38 mouse cellular contexts compared by ENCODE assay signal in the genomic region with DNA sequence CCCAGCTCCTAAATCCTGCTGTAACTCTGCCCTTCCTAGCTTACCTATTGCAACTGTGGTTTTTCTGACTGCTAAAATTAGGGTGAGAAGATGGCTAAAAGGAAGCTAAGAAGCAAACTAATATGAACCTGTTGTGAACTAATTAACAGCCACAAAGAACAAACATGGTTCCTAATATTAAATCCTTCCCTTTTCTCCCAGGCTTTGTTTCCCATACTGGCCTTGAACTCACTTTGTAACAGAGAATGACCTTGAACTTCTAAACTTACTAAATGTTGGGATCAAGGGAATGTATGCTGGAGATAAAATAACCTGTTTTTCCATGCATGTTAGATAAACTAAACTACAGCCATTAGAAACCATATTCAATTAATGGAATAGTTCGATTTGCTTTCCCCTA. TPM values are rescaled to one million over a fixed set of nuclear protein-coding genes. Genes with fewer than 3 reads are reported as not detected.
"Had no signal": no experiment of that assay in that cellular context is flagged by ENCODE, and none has a peak within 500 bp of the region (broad histone marks: within the 10 kb centered on the region; RNA-seq: fewer than 3 reads in every experiment).

No protein-coding gene starts in this region.

- H3K27me3 ChIP-seq: heart, embryonic 13.5 days; heart, embryonic 15.5 days; hindbrain, embryonic 12.5 days; hindbrain, embryonic 15.5 days; kidney, embryonic 15.5 days; limb, embryonic 13.5 days; limb, embryonic 15.5 days; liver, embryonic 12.5 days had no signal

- H3K9me3 ChIP-seq: heart, embryonic 13.5 days; heart, embryonic 15.5 days; hindbrain, embryonic 10.5 days; hindbrain, embryonic 12.5 days; hindbrain, embryonic 15.5 days; kidney, embryonic 15.5 days; limb, embryonic 13.5 days; limb, embryonic 15.5 days; liver, embryonic 12.5 days had no signal

- H3K4me3 ChIP-seq: gastrocnemius, adult 2 months; heart, adult 2 months; heart, embryonic 13.5 days; heart, embryonic 15.5 days; hindbrain, embryonic 10.5 days; hindbrain, embryonic 12.5 days; hindbrain, embryonic 15.5 days; kidney, embryonic 15.5 days; layer of hippocampus, adult 2 months; left cerebral cortex, adult 2 months; limb, embryonic 13.5 days; limb, embryonic 15.5 days; liver, embryonic 12.5 days had no signal

- DNase-seq: gastrocnemius, adult 2 months; gastrocnemius, postnatal 10 days; gastrocnemius, postnatal 25 days; heart, adult 2 months; heart, postnatal 14 days; heart, postnatal 36 days; kidney, adult 11 months; kidney, adult 2 months; kidney, adult 9 months; kidney, postnatal 25 days; kidney, postnatal 4 days had no signal

- H3K27ac ChIP-seq: gastrocnemius, adult 2 months; heart, adult 2 months; heart, embryonic 13.5 days; heart, embryonic 15.5 days; hindbrain, embryonic 10.5 days; hindbrain, embryonic 12.5 days; hindbrain, embryonic 15.5 days; hindbrain, postnatal 0 days; kidney, embryonic 15.5 days; kidney, postnatal 0 days; layer of hippocampus, adult 2 months; left cerebral cortex, adult 2 months; limb, embryonic 13.5 days; limb, embryonic 15.5 days; liver, embryonic 12.5 days; liver, embryonic 14.5 days had no signal

- ATAC-seq: hindbrain, postnatal 0 days; intestine, embryonic 16.5 days; liver, embryonic 12.5 days had no signal

- H3K4me1 ChIP-seq: heart, embryonic 15.5 days; hindbrain, embryonic 12.5 days; hindbrain, embryonic 15.5 days; kidney, embryonic 15.5 days; liver, embryonic 12.5 days had no signal

- H3K36me3 ChIP-seq: heart, embryonic 13.5 days; heart, embryonic 15.5 days; hindbrain, embryonic 10.5 days; hindbrain, embryonic 12.5 days; hindbrain, embryonic 15.5 days; kidney, embryonic 15.5 days; limb, embryonic 13.5 days; limb, embryonic 15.5 days; liver, embryonic 12.5 days had no signal

- H3K9ac ChIP-seq: heart, embryonic 13.5 days; heart, embryonic 15.5 days; hindbrain, embryonic 12.5 days; hindbrain, embryonic 15.5 days; kidney, embryonic 15.5 days; limb, embryonic 13.5 days; limb, embryonic 15.5 days; liver, embryonic 12.5 days; liver, embryonic 14.5 days had no signal

RNA-seq across cellular contexts. Expression of a gene that starts 11.1 kb away (rescaled TPM):
- total RNA-seq: gastrocnemius, adult 2 months; gastrocnemius, postnatal 10 days; gastrocnemius, postnatal 25 days; gastrocnemius, postnatal 4 days; granulocyte monocyte progenitor cell, adult 5-6 weeks; heart, adult 2 months; heart, postnatal 14 days; heart, postnatal 36 days; hindbrain, postnatal 0 days; layer of hippocampus, adult 2 months; layer of hippocampus, postnatal 10 days; left cerebral cortex, adult 2 months; left cerebral cortex, postnatal 14 days; left cerebral cortex, postnatal 36 days had no signal
- polyA plus RNA-seq: heart, adult 2 months; heart, embryonic 11.5 days; heart, embryonic 13.5 days; heart, embryonic 15.5 days; heart, postnatal 0 days; hindbrain, embryonic 10.5 days; hindbrain, embryonic 12.5 days; hindbrain, embryonic 15.5 days; intestine, embryonic 14.5 days; intestine, embryonic 16.5 days; kidney, adult 2 months; kidney, embryonic 15.5 days; kidney, postnatal 0 days; limb, embryonic 11.5 days; limb, embryonic 13.5 days; limb, embryonic 15.5 days; liver, adult 2 months; liver, embryonic 12.5 days; liver, embryonic 14.5 days; liver, embryonic 16.5 days had no signal

RNA-seq across cellular contexts. Expression of a gene that starts 51.6 kb away (rescaled TPM):
- total RNA-seq: gastrocnemius, adult 2 months; gastrocnemius, postnatal 10 days; gastrocnemius, postnatal 25 days; gastrocnemius, postnatal 4 days; granulocyte monocyte progenitor cell, adult 5-6 weeks; heart, adult 2 months; heart, postnatal 14 days; heart, postnatal 36 days; hindbrain, postnatal 0 days; layer of hippocampus, adult 2 months; layer of hippocampus, postnatal 10 days; layer of hippocampus, postnatal 25 days; left cerebral cortex, adult 2 months; left cerebral cortex, postnatal 14 days; left cerebral cortex, postnatal 36 days; liver, adult 2 months had no signal
- polyA plus RNA-seq: heart, adult 2 months; heart, embryonic 11.5 days; heart, embryonic 13.5 days; heart, embryonic 15.5 days; heart, postnatal 0 days; hindbrain, embryonic 10.5 days; hindbrain, embryonic 12.5 days; hindbrain, embryonic 15.5 days; hindbrain, postnatal 0 days; intestine, embryonic 14.5 days; intestine, embryonic 16.5 days; kidney, adult 2 months; kidney, embryonic 15.5 days; kidney, postnatal 0 days; limb, embryonic 11.5 days; limb, embryonic 13.5 days; limb, embryonic 15.5 days; liver, adult 2 months; liver, embryonic 12.5 days; liver, embryonic 14.5 days; liver, embryonic 16.5 days had no signal
